Mouse (Mus musculus) gastrocnemius, postnatal 4 days (tissue): ENCODE results near the gene Pacs1. TPM values are rescaled to one million over a fixed set of nuclear protein-coding genes. Genes with fewer than 3 reads are reported as not detected.

ENCODE experiments used
- DNase-seq, 2 experiments: peaks; one replicate each; pipeline ENCODE4 v3.0.0; 2021 to 2022; ENCODE audit warnings: low spot score in 2 of 2, mixed read lengths in 2 of 2
- long read RNA-seq, 2 experiments: library from polyadenylated mRNA; stranded (forward); transcript quantifications; one replicate each; pipeline ENCODE4 v2.0.0; 2021
- total RNA-seq, 2 experiments: library from RNA; stranded (reverse); gene quantifications; 2 replicates each; pipeline ENCODE4 v1.2.3; 2021

The Pacs1 gene
- 10 to 100 TPM; 19.0 to 20.4 TPM for total RNA-seq
- long read RNA-seq, experiment 1, full-length matches to known transcripts: 17 of 23 reads
- long read RNA-seq, experiment 1, partial matches to known transcripts: 4 of 23 reads
- long read RNA-seq, experiment 1, other reads (novel, unspliced or antisense): 2 of 23 reads
- long read RNA-seq, experiment 2, full-length matches to known transcripts: 38 of 45 reads
- long read RNA-seq, experiment 2, partial matches to known transcripts: 5 of 45 reads
- long read RNA-seq, experiment 2, other reads (novel, unspliced or antisense): 2 of 45 reads

- DNase-seq: peak; percentile 83 to 90
Observed at GRCm38 (mm10) chr19:5272801-5273733, at the start of gene Pacs1. TSS of gene Pacs1 (minus strand) at chr19:5273119.

- no peak for DNase-seq
Observed at GRCm38 (mm10) chr19:5313189-5313588, 40.3 kb upstream of the Pacs1 start.

- DNase-seq: no peak
Observed at GRCm38 (mm10) chr19:5309025-5309424, 36.1 kb upstream of the Pacs1 start.

GRCm38 (mm10) chr19:5306968-5307734 lies 34.2 kb upstream of the Pacs1 start:
- DNase-seq: peak in 1 of 2 experiments; percentile 28

GRCm38 (mm10) chr19:5306279-5306678 lies 33.4 kb upstream of the Pacs1 start:
- DNase-seq: no peak

GRCm38 (mm10) chr19:5302455-5302854 lies 29.5 kb upstream of the Pacs1 start:
- DNase-seq: peak in 1 of 2 experiments; percentile 62

- DNase-seq: no peak
Observed at GRCm38 (mm10) chr19:5300588-5300987, 27.7 kb upstream of the Pacs1 start.

GRCm38 (mm10) chr19:5297903-5298800 lies 25.2 kb upstream of the Pacs1 start, which contains the start of gene Gal3st3:
TSS of gene Gal3st3 (plus strand) at chr19:5298331.
- no peak for DNase-seq

- DNase-seq: no peak
Observed at GRCm38 (mm10) chr19:5296630-5297029, 23.7 kb upstream of the Pacs1 start.

- no peak for DNase-seq
Observed at GRCm38 (mm10) chr19:5295736-5296075, 22.8 kb upstream of the Pacs1 start.

- peak; percentile 96 to 98 for DNase-seq
Observed at GRCm38 (mm10) chr19:5294972-5295735, 22.2 kb upstream of the Pacs1 start, which contains the start of gene Sf3b2. TSS of gene Sf3b2 (minus strand) at chr19:5295455.

GRCm38 (mm10) chr19:5278381-5278780 lies 5.5 kb upstream of the Pacs1 start:
- DNase-seq: no peak

GRCm38 (mm10) chr19:5277140-5277539 lies 4.2 kb upstream of the Pacs1 start:
- DNase-seq: no peak

GRCm38 (mm10) chr19:5276531-5276930 lies 3.6 kb upstream of the Pacs1 start:
- no peak for DNase-seq

GRCm38 (mm10) chr19:5275736-5276135 lies 2.8 kb upstream of the Pacs1 start:
- DNase-seq: no peak

GRCm38 (mm10) chr19:5274641-5275040 lies 1.7 kb upstream of the Pacs1 start:
- no peak for DNase-seq

GRCm38 (mm10) chr19:5273916-5274315 lies 997 bp upstream of the Pacs1 start:
- DNase-seq: no peak

- DNase-seq: peak; percentile 36 to 45
Observed at GRCm38 (mm10) chr19:5272326-5272795, 558 bp downstream of the Pacs1 start.

GRCm38 (mm10) chr19:5271430-5271829 lies 1.5 kb downstream of the Pacs1 start:
- DNase-seq: no peak
